Mouse (Mus musculus) heart, adult 9 months (tissue): Measurements from ENCODE around the gene A730071L15Rik.

ENCODE experiments used
- DNase-seq, 2 experiments: peaks; one replicate each; pipeline ENCODE4 v3.0.0; 2022; ENCODE audit warnings: low spot score in 2 of 2

The A730071L15Rik gene

DNA sequence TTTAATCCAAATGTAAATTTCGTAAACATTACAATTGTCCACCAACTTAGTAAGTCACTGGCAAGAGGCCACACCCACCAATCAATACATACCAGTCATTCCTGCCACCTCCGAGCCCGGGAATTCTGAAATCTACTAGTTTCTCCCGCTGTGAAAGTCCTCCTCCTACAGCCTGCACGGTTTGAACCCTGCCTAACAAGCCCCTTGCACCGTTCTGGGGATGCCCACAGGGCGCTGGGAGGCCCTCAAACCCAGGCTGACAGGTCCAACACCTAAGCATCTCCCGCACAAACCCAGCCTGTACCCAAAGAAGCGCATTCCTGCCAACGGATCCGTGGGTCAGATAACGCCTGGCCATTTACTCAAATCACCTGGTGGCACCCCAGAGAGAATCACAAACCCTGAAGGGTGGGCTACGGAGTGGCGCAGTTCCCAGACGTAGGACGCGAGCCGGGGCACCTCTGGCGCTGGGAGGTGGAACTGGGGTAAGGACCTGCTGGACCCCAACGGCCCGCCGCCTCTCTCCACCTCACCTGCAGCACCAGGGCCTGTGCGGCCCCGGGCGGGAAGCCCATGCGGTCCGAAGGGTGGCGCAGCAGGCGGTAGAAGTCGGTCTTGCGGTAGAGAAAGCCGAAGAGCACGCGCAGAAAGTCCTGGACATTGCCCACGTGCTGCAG, at the start of gene A730071L15Rik:
Gene A730071L15Rik, plus strand, starts transcription at position 620 of the 677 bp plus-strand sequence.
- DNase-seq = peak in 1 of 2 experiments; percentile 13

DNA sequence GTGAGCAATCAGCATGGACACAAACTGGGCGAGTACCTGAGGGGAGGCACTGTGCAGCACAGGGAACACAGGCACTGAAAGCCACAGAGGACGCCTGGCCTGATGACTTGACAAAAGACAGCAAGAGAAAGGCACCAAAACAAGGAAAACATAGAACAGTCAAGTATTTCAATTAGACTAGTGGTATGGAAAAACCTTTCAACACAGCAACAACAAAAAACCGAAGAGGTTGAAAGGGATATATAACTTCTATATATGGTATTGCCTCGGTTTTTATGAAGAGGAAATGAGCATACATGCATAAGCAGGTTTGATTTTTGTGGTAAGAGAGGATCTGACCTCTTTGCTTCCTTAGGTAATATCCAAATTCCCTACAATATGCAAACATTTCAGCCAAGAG, 47.0 kb upstream of the A730071L15Rik start:
- DNase-seq = no peak

DNA sequence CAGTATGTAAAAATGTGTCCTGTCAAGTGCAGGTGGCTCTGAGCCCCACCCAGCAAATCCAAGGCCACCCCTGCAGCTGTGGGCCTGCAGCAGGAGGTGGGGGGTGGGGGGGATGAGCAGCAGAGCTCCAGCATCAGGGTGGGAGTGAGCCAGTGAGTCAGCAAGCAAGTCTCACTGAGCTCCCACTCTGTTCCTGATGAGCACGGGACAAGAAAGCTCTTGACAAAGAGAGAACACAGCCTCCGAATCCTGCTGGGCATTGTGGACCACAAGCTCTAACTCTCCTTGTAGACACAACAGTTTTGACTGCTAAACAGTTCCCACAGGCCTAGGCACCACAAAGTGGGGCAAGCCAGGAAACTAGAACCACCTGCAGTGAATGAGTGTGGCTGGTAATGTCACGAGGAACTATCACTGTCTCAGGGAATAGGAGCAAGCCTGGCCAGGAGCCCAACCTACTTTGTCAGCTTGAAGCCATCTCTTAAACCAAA, 45.6 kb upstream of the A730071L15Rik start:
- DNase-seq = no peak

DNA sequence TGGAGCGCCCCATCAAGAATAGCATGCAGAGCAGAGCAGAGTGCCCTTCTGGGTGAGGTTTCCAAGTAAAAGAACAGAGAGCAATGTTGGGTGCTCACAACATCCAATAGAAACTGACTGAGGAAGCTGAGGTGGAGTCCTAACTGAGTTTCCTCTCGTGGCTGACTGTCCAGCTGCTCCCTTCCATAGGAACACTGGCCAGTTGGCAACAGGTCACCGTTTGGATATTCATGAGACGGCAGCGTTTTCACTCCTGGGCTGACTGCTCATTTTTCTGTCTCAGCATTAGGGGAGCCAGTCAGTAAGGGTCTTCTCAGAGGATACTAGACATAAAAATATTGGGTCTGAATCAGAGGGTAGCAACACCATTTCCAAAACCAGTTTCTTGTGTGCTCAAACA, 43.2 kb upstream of the A730071L15Rik start:
- DNase-seq = peak; percentile 25 to 30

DNA sequence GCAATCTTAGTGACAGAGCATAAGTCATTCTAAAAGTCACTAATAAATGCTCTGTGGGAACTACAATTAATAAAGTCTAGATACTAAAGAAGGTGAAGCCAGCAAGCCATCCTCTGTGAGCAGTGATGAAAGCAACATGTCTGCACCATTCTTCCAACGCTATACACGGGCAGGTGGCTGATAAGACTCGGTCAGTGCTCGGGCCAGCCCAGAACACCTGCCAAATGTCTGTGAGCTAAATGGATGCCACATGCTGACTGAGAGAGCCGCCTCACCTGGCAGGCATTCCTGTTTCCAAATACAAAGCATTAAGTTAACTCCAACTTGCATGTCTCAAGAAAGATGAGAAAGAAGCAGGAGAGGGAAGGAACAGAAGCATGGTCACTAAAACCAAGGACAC, 42.7 kb upstream of the A730071L15Rik start:
- DNase-seq = no peak

DNA sequence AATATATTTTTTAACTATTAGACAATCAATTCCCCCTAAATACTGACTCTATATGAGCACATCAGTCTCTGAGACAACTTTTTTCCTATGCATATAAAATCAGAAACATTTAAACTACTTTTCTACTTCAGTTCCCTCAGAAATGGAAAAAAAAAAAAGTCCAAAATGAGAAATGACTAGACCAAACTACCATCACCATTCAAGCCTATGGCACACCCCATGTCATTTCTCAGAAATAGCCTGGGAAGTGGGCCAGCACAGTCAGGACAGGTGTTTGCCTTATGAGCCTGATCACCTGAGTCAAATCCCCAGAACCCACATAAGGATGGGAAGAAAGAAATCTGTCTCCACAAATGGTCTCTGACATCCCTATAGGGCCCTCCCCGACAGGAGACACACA, 41.3 kb upstream of the A730071L15Rik start:
- no peak for DNase-seq

DNA sequence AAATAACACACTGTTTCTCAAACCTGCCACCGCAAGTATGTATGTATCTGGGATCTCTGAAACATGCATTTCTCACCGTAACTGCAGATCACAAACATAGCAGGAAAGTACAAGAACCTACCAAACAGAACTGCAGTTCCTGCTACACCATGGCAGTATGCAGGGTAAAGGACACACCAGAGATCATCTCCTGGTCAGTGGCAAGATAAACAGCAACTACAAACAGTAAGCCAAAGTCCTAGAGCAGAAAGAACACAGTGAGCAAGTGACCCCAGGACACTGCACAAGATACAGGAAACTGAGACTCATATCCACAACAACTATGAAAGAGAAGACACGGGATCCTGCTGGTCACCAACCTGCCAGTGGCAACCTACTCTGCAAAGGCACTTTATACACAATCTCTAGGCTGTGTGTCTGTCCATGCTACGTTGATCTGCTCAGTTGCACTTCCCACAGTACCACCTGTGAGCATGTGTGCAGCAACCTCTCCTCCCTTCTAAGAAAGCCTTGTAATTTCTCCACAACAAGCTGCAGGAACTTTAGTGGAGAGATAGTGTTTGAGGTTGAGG, 40.0 kb upstream of the A730071L15Rik start:
- no peak for DNase-seq

DNA sequence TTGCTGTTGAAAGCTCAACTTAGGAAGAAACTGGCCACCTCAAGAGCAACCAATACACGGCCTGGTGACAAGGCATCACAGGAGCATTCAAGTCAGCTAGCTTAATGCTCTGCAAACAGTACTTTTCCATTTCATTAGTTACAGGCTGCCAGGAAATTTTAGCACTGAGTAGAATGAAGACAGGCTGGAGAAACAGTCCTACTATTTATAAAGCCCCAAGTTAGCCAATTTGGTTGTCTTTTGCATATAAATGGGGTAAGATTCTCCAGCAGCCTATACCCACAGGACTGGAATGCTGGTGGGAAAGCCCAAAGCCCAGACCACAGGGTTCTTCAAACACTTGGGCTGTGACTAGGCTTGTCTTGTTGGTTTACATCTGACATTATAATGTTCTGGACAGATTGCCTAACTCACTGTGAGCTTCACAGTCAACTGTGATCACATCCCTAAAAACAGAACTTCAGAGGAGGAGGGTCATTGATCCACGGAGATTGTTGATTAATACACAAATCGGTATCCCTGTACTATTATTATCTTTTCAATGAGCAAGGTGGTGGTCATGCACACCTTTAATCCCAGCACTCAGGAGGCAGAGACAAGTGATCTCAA, 39.1 kb upstream of the A730071L15Rik start:
- no peak for DNase-seq

DNA sequence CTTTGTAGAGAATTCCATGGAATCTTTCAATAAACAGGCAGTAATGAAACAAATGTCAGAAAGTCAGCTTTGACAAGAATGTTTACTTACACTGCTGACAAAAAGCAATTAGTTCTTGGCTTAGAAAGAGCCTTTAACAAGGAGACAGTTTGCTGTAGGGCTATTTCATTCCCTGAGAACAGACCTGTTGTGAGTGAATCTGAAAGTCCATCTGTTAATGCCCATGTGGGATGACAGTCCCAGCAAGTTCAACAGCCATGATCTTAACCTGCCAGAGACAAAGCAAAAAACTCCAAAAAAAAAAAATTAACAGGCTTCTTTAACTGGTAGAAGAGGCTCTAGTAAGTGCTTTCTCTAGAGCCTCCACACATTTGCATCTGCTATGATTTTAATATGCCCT, 38.3 kb upstream of the A730071L15Rik start:
- no peak for DNase-seq

DNA sequence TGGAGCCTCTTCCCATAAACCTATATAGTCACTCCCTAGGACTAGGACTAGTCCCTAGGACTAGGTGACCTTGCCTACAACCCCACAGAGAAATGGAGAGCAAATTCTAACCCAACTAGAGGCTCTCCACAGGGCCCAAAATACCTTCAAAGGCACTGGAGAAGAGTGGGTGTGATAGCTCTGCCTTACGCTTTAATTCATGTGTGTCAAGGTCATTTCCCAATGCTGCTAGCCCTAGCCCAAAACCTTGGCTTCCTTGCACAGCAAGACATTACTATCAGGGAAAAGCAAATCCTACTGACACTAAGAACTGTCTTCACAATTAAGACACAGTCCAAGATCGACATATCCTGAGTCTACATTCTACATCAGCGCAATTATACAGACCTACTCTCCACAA, 36.8 kb upstream of the A730071L15Rik start:
- DNase-seq = no peak

DNA sequence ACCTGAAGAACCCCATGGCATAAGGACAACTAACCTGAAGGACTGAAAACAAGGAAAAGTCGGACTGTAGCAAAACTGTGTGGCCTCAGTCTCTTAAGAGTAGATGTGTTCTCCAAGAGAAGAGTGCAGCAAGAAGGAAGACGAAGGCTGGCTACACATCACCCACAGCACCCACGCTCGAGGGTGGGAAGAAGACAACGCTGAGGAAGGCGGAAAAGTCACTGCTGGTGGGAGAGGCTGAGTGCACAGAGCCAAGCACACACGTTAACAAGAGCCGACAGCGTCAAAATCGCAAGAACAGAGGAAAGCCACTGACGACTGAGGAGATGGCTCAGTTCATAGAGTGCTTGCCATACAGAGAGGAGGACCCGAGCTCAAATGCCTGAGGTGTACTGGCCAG, 36.1 kb upstream of the A730071L15Rik start:
- no peak for DNase-seq

DNA sequence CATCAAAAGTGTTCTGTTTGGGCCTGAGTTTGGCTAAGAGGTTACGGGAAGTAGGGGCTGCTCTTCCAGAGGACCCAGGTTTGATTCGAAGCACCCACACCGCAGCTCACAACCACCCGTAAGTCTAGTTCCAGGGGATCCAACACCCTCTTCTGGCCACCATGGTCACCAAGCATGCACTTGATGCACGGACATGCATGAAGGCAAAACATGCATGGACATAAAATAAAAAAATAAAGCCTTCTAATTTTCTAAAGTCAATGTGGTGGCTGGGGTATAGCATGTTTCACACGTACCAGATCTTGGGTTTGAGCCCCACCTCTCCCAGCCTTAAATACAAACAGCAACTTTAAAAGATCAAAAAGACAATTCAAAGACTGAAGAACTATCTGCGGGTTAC, 35.0 kb upstream of the A730071L15Rik start:
- no peak for DNase-seq

DNA sequence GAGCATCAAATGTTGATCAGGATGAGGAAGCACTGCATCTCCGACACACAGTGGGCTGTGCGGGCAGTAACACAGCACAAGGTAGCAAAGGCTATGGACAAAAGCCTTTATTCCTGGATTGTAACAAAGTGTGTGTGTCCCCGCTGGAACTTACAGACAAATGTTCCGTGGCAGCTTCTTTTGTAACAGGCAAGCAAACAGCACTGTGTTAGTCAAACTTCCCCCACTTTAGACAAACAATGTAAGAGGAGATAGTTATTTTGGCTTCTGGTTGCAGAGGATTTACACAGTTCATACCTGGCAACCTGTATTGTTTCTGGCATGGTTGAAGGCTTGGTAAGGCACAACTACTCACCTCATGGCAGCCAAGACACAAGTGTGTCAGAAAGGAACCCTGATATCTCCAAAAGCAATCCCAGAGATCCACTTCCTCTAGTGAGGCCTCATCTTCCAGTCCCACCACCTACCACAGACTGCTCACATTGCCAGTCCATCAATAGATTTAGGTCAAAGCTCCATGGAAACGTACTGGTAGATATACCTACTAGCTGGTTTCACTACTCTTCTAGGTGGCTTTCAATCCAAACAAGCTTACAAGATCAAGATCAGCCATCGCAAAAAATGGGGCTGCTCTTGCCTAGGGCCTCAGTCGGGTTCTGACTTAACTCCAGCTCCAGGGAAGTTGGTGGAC, 34.3 kb upstream of the A730071L15Rik start:
- DNase-seq = no peak

DNA sequence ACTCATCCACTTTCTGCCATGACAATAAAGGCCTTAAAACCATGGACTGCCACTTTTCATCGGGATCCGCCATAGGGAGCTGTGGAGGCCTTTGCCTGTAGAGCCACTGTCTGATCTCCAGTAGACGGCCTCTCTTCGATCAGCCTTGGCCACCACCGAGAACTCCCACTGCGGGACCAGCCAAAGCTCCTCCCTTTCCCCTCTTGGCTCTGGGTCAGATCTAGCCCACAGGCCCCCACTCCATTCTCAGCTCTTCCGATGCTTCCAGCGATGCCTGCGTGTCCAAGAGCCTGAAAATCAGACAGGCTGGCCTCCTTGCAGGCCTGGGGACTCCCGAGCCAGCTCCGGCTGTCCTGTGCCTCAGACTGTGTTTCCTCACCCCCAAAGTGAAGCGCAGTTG, 33.5 kb upstream of the A730071L15Rik start:
- no peak for DNase-seq

DNA sequence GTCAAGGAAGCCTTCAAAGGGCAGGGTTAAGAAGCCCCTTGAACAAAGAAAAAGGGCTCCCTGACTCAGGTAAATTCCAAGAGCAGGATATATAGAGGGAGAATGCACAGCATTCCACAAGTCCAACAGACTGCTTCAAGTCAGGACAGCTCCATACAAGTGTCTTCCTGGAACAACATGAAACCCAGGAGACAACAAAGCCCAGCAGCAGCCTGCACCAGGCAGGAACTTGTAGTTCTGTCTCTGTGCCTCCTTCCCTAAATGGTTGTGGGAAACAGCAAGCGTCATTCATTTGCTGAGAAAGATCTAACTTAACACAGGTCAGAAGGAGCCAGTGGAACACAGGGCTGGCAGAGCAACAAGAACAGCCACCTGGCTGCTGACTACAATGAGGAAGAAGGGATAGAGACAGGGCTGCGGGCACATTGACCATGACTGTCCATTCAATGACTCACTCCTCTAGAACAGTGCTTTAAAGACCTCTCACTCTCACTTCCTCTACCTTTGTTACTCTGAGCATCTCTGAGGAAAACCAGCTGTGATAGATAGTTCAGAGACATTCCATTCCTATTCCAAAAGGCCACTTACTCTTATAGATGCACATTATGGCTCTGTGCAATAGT, 30.7 kb upstream of the A730071L15Rik start:
- no peak for DNase-seq

DNA sequence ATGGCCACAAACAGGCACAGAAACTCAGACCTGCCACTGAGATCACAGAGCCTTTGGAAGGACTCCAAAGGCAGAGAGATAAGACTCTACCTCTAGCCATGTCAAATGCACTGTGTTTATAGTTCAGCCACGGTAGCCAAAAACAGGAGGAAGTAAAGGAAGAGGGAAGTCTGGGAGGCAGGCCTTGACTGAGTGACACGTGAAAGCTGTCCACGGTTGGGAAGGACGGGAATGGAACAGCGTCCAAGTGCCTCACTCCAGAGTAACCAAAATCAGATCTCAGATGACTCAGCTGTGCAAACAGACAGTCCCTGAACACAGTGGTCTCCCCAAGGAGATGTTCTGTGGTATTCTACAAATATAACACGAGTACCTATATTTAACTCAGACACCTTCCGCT, 25.1 kb upstream of the A730071L15Rik start:
- peak; percentile 56 to 65 for DNase-seq

DNA sequence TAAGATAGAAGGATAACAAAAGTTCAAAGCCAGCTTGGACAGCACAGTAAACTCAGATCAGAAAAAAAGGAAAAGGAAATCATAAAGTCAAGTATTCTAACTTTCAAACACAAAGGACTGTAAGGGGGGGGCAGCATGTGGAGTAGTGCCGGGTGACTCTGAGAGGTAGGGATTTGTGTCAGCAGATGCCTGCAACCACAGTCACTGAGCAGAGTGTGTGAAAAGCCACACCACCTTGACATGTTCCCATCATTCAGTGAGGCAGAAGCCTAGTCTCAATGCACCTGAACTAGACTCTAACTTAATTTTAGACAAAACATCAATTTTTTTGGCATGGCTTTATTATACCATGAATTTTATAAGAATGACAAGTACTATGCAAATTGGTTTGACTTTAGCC, 24.3 kb upstream of the A730071L15Rik start:
- no peak for DNase-seq

DNA sequence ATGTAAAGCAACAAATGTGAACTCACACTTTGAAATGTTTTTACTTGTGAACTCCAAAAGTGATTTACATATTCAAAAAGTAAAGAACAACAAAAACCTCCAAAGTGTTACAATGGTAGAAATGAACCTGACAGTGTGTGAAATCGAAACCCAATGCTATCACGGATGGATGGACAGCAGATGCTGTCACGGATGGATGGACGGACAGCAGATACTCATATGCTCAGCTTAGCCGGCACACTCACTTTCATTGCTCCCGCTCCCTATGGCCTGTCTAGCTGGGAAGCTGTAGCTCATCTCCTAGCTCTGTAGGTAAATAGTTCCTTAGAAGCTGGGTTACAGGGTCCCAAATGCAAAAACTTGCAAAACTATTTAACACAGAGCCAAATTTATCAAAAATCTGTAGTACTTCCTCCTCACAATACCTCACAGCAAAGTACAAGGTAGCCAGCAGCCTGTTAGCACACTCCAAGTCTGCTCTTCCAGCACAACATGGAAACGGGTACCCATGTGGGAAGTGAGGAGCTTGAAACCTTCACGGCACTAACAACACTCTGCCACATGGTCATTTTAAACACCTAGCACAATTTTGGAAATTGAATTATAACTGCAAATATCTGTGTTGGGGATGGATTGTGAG, 21.9 kb upstream of the A730071L15Rik start:
- DNase-seq = no peak

DNA sequence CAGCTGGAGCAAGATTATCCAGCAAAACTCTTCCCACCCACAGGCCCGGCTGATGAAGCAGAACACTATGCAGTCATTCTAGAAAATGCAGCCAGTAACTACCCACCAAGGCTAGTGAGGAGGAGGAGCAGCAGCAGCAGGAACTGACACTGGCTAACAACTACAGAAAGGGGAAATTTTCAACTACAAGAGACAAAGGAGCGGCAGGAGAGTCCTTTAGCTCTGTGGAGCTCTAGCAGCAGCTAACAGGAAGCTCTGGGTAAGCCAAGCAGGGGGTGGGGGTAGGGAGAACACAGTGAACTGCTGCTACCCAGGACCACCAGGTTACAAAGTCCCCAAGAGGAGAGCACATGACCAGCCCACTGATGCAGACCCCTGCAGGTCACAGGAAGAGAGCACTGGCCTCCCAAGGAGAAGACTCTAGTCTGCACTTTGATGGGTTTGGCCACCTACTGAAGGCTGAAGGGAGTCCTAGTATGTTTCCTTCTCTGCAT, 21.1 kb upstream of the A730071L15Rik start:
- peak in 1 of 2 experiments; percentile 25 for DNase-seq

DNA sequence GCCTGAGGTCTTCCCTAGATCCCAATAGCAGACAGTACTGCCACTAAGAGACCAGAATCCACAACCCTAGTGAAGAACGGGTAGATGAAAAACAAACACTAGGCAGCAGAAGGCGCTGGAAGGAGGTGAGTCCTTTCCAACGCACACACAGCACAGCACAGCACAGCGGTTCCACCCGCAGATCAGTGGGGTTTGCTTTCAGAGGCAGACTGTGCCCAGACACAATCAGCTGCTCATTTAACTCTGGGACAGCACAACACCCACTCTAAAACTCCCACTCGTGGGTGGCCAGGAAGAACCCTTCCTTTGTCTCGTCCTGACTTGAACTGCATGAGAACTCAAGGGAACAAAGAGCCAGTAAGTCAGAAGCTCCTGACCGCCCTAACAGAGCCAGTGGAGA, 20.6 kb upstream of the A730071L15Rik start:
- DNase-seq = no peak

DNA sequence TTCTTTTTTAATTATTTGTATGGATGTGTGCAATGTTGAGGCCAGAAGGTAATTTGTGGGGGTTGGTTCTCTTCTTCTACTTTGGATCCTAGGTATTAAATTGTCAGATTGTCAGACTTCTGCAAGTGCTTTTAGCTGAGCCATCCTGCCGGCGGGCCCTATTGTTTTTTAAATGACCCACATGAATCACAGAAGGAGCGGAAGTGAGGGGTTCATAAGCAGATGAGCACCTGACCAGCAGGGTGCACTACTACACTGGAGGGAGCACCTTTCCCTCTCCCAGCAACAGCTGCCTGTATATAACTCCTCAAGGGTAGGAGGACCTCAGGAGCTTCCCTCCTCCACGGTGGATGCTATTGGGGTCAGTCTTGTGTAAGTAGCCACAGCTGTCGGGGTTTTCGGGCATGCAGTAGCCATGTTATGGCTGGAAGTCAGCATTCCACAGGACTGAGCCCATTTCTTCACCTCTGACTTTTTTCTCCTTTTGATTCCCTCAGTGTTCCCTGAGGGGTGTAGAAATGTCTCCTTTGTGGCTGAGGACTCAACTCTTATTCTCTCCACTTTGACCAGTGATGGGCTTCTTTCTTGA, 18.9 kb upstream of the A730071L15Rik start:
- DNase-seq = no peak
